Mouse (Mus musculus) bone marrow macrophage, adult 2 months (primary cell): Measurements from ENCODE around the gene Ntsr1. TPM values are rescaled to one million over a fixed set of nuclear protein-coding genes. Genes with fewer than 3 reads are reported as not detected.
A peak's percentile ranks its signal among the peaks of the same experiment; 100 is the strongest.

Experiments used
- H3K27ac ChIP-seq: 2 replicates; pipeline ENCODE4 v1.5.1; 2012; ENCODE audit warnings: low read depth, low read length; ENCODE audit not compliant: insufficient read depth
- H3K4me1 ChIP-seq: 2 replicates; pipeline ENCODE4 v1.6.1; 2012; ENCODE audit warnings: low read length; ENCODE audit not compliant: control insufficient read depth, insufficient read depth
- H3K4me3 ChIP-seq: 2 replicates; pipeline ENCODE4 v1.5.1; 2012; ENCODE audit warnings: mild to moderate bottlenecking, low read length, moderate library complexity; ENCODE audit not compliant: insufficient read depth
- CTCF ChIP-seq: IDR thresholded peaks from 2 replicates; pipeline ENCODE4 v1.5.1; 2012; ENCODE audit warnings: low read depth, mild to moderate bottlenecking, low read length, moderate library complexity
- POLR2A ChIP-seq: IDR thresholded peaks from 2 replicates; pipeline ENCODE4 v1.6.1; 2012; ENCODE audit warnings: mild to moderate bottlenecking, low read depth, low read length, borderline replicate concordance
- polyA plus RNA-seq: library from polyadenylated mRNA; stranded (reverse); fragments of >200 nt; gene quantifications from 2 replicates; pipeline ENCODE4 v1.2.4, GENCODE M21; 2012; ENCODE audit not compliant: missing spikeins, insufficient read depth, insufficient read length

Ntsr1 gene
- polyA plus RNA-seq, 1 experiment = not detected

- Histone ChIP-seq H3K27ac (no peak overlapping the region), H3K4me1 (no peaks in the 10 kb centered on the region), H3K4me3 (no peak overlapping the region)
- TF ChIP-seq POLR2A (no peak), CTCF (no peak)
These were observed 30.0 kb upstream of the Ntsr1 start for GRCm38 (mm10) chr2:180469768-180470167.

- H3K4me1 ChIP-seq = no peaks in the 10 kb centered on the region
- no peak for TF ChIP-seq POLR2A
- TF ChIP-seq CTCF = peak; percentile 99
- no peak overlapping the region for H3K27ac ChIP-seq
- no peak overlapping the region for H3K4me3 ChIP-seq
These were observed 27.3 kb upstream of the Ntsr1 start for GRCm38 (mm10) chr2:180472306-180473079.

GRCm38 (mm10) chr2:180473080-180473440, 26.7 kb upstream of the Ntsr1 start:
- TF ChIP-seq CTCF (no peak), POLR2A (no peak)

GRCm38 (mm10) chr2:180474864-180475263, 24.9 kb upstream of the Ntsr1 start:
- no peak overlapping the region for H3K4me3 ChIP-seq
- no peak overlapping the region for H3K27ac ChIP-seq
- TF ChIP-seq CTCF = no peak
- TF ChIP-seq POLR2A = no peak
- H3K4me1 ChIP-seq = no peaks in the 10 kb centered on the region

More at GRCm38 (mm10) chr2:180473080-180473440, 26.7 kb upstream of the Ntsr1 start:
- H3K4me1 ChIP-seq = no peaks in the 10 kb centered on the region
- no peak overlapping the region for H3K4me3 ChIP-seq
- H3K27ac ChIP-seq = no peak overlapping the region

- no peak for TF ChIP-seq POLR2A
- TF ChIP-seq CTCF = no peak
- no peak overlapping the region for H3K4me3 ChIP-seq
- no peak overlapping the region for H3K27ac ChIP-seq
- no peaks in the 10 kb centered on the region for H3K4me1 ChIP-seq
These were observed 17.5 kb upstream of the Ntsr1 start for GRCm38 (mm10) chr2:180482274-180482673.

- Histone ChIP-seq H3K4me3 (no peak overlapping the region), H3K4me1 (no peaks in the 10 kb centered on the region), H3K27ac (no peak overlapping the region)
- TF ChIP-seq CTCF (no peak), POLR2A (no peak)
These were observed 14.9 kb upstream of the Ntsr1 start for GRCm38 (mm10) chr2:180484882-180485281.

- no peak for TF ChIP-seq CTCF
- TF ChIP-seq POLR2A = no peak
- Histone ChIP-seq H3K4me3 (no peak overlapping the region), H3K4me1 (no peaks in the 10 kb centered on the region), H3K27ac (no peak overlapping the region)
These were observed 14.5 kb upstream of the Ntsr1 start for GRCm38 (mm10) chr2:180485306-180485705.

GRCm38 (mm10) chr2:180488210-180488751, 11.5 kb upstream of the Ntsr1 start:
- no peak for TF ChIP-seq CTCF
- H3K4me3 ChIP-seq = no peak overlapping the region
- no peak overlapping the region for H3K27ac ChIP-seq
- H3K4me1 ChIP-seq = no peaks in the 10 kb centered on the region

GRCm38 (mm10) chr2:180495906-180496305, 3.9 kb upstream of the Ntsr1 start:
- Histone ChIP-seq H3K4me3 (no peak overlapping the region), H3K4me1 (no peaks in the 10 kb centered on the region), H3K27ac (no peak overlapping the region)

GRCm38 (mm10) chr2:180500726-180501125, 950 bp downstream of the Ntsr1 start:
- TF ChIP-seq POLR2A (no peak), CTCF (no peak)
- Histone ChIP-seq H3K4me1 (no peaks in the 10 kb centered on the region), H3K27ac (no peak overlapping the region), H3K4me3 (no peak overlapping the region)

More at GRCm38 (mm10) chr2:180495906-180496305, 3.9 kb upstream of the Ntsr1 start:
- TF ChIP-seq CTCF = no peak
- TF ChIP-seq POLR2A = no peak
